Mouse (Mus musculus) Patski (cell line): ENCODE data around the gene Als2cl. TPM values are rescaled to one million over a fixed set of nuclear protein-coding genes. Genes with fewer than 3 reads are reported as not detected.

Experiments
- ATAC-seq: fragments of 100-300 bp; one replicate; pipeline ENCODE4 v1.8.0; 2021
- CTCF ChIA-PET: fragments of 350-600 bp; sonication (Branson Sonifier 250); formaldehyde crosslinking; loops from one replicate; lab custom pipeline; 2022; ENCODE audit warnings: inconsistent platforms; lab: Charles Lee
- POLR2A ChIA-PET: fragments of 350-600 bp; sonication (Branson Sonifier 250); formaldehyde crosslinking; loops from one replicate; lab custom pipeline; 2022; ENCODE audit warnings: antibody characterized with exemption, inconsistent platforms; lab: Charles Lee
- DNase-seq: peaks from one replicate; pipeline ENCODE4 v3.0.0-alpha.2; 2011; ENCODE audit warnings: low read depth, low spot score
- H3K27me3 ChIP-seq: fragments of 371-371 bp; one replicate; pipeline ENCODE4 v1.5.1; 2021
- CTCF ChIP-seq: fragments of 100-300 bp; IDR thresholded peaks from one replicate; pipeline ENCODE4 v1.5.1; 2021
- in situ Hi-C: fragments of 300-500 bp; cut with MboI; formaldehyde crosslinking; loops from 3 replicates; pipeline ENCODE4 v1.11.1; 2018; ENCODE audit warnings: low pct_unique_long_range_greater_than_20kb, mixed read lengths
- polyA plus RNA-seq: library from polyadenylated mRNA; unstranded; gene quantifications from one replicate; pipeline ENCODE4 v1.2.3, GENCODE M21; 2021

The Als2cl gene
- polyA plus RNA-seq, 1 experiment from 2014 or later, result 69.4 TPM

GRCm38 (mm10) chr9:110857781-110858472 is 21.7 kb upstream of the Als2cl start, which contains the start of gene Prss50:
TSS of gene Prss50 (plus strand) at chr9:110857967.
- ATAC-seq (no peak), DNase-seq (no peak)
- TF ChIP-seq CTCF, result no peak
- ChIA-PET CTCF (no interaction called here), POLR2A (interaction anchor here (0.6 kb wide), 1 partner anchor 74 kb away, joined by 11 read pairs; no protein-coding TSS in a partner anchor)
- in situ Hi-C loops, result no loop called here
- H3K27me3 ChIP-seq, result no peaks in the 10 kb centered on the region

GRCm38 (mm10) chr9:110858523-110858922 is 21.1 kb upstream of the Als2cl start:
- ChIA-PET CTCF (no interaction called here), POLR2A (no interaction called here)
- H3K27me3 ChIP-seq, result no peaks in the 10 kb centered on the region
- no peak for TF ChIP-seq CTCF
- no peak for DNase-seq
- in situ Hi-C loops, result no loop called here
- no peak for ATAC-seq

- H3K27me3 ChIP-seq, result no peaks in the 10 kb centered on the region
- ChIA-PET CTCF (interaction anchor here (1.4 kb wide), 1 partner anchor 78 kb away, joined by 3 read pairs; no protein-coding TSS in a partner anchor), POLR2A (no interaction called here)
- in situ Hi-C loops, result no loop called here
- DNase-seq, result no peak
- no peak for TF ChIP-seq CTCF
- ATAC-seq, result no peak
Observed at GRCm38 (mm10) chr9:110858967-110859596, 20.6 kb upstream of the Als2cl start.

GRCm38 (mm10) chr9:110871030-110871429 is 8.6 kb upstream of the Als2cl start:
- no peaks in the 10 kb centered on the region for H3K27me3 ChIP-seq
- ChIA-PET POLR2A (no interaction called here), CTCF (interaction anchor here (0.6 to 4.1 kb wide), 9 partner anchors 9 to 155 kb away, joined by 3 to 28 read pairs (median 4); partner anchors contain the start of genes Als2cl and Tmie)
- in situ Hi-C loops, result loop anchor here (5.0 to 10.0 kb wide), 3 partner anchors 154 to 446 kb away; no protein-coding TSS in a partner anchor
- ATAC-seq, result peak; percentile 18
- TF ChIP-seq CTCF, result no peak
- no peak for DNase-seq

GRCm38 (mm10) chr9:110873681-110874659 is 5.7 kb upstream of the Als2cl start:
- no peak for TF ChIP-seq CTCF
- CTCF ChIA-PET, result interaction anchor here (0.7 to 2.3 kb wide), 2 partner anchors 90 to 93 kb away, joined by 3 to 14 read pairs; no protein-coding TSS in a partner anchor
- POLR2A ChIA-PET, result interaction anchor here (1.0 kb wide), 1 partner anchor 92 kb away, joined by 4 read pairs; no protein-coding TSS in a partner anchor
- no peak for ATAC-seq
- no peaks in the 10 kb centered on the region for H3K27me3 ChIP-seq
- DNase-seq, result no peak
- in situ Hi-C loops, result loop anchor here (5.0 to 10.0 kb wide), 3 partner anchors 157 to 449 kb away; no protein-coding TSS in a partner anchor

GRCm38 (mm10) chr9:110874660-110875191 is 4.9 kb upstream of the Als2cl start:
- H3K27me3 ChIP-seq, result no peaks in the 10 kb centered on the region
- in situ Hi-C loops, result loop anchor here (5.0 to 10.0 kb wide), 3 partner anchors 157 to 450 kb away; no protein-coding TSS in a partner anchor
- TF ChIP-seq CTCF, result no peak
- no peak for DNase-seq
- ATAC-seq, result no peak
- ChIA-PET CTCF (interaction anchor here (2.3 kb wide), 1 partner anchor 93 kb away, joined by 14 read pairs; no protein-coding TSS in a partner anchor), POLR2A (no interaction called here)

- ATAC-seq (no peak), DNase-seq (no peak)
- H3K27me3 ChIP-seq, result no peaks in the 10 kb centered on the region
- POLR2A ChIA-PET, result no interaction called here
- no peak for TF ChIP-seq CTCF
- in situ Hi-C loops, result loop anchor here (10.0 kb wide), 2 partner anchors 230 to 450 kb away; no protein-coding TSS in a partner anchor
- CTCF ChIA-PET, result interaction anchor here (2.3 kb wide), 1 partner anchor 94 kb away, joined by 14 read pairs; no protein-coding TSS in a partner anchor
Observed at GRCm38 (mm10) chr9:110875288-110875695, 4.4 kb upstream of the Als2cl start.

- ChIA-PET CTCF (interaction anchor here (1.2 to 2.9 kb wide), 3 partner anchors 96 to 242 kb away, joined by 3 to 14 read pairs (median 5); no protein-coding TSS in a partner anchor), POLR2A (no interaction called here)
- no peak for TF ChIP-seq CTCF
- DNase-seq, result no peak
- ATAC-seq, result no peak
- in situ Hi-C loops, result loop anchor here (10.0 kb wide), 2 partner anchors 233 to 453 kb away; no protein-coding TSS in a partner anchor
- H3K27me3 ChIP-seq, result no peaks in the 10 kb centered on the region
Observed at GRCm38 (mm10) chr9:110877353-110877752, 2.3 kb upstream of the Als2cl start.

- POLR2A ChIA-PET, result no interaction called here
- TF ChIP-seq CTCF, result no peak
- in situ Hi-C loops, result loop anchor here (10.0 kb wide), 2 partner anchors 233 to 453 kb away; no protein-coding TSS in a partner anchor
- ATAC-seq (no peak), DNase-seq (no peak)
- no peaks in the 10 kb centered on the region for H3K27me3 ChIP-seq
- CTCF ChIA-PET, result interaction anchor here (1.2 to 2.9 kb wide), 3 partner anchors 96 to 243 kb away, joined by 3 to 14 read pairs (median 5); no protein-coding TSS in a partner anchor
Observed at GRCm38 (mm10) chr9:110877888-110878287, 1.8 kb upstream of the Als2cl start.
